Mouse (Mus musculus): ENCODE measurements around the gene H3f3b.
A peak's percentile ranks its signal among the peaks of the same experiment; 100 is the strongest.
"Not testable (repeated sequence)": the region's sequence is repeated elsewhere in the genome, so short reads cannot be mapped to it uniquely, and the experiment has no call there.

The H3f3b gene

DNA sequence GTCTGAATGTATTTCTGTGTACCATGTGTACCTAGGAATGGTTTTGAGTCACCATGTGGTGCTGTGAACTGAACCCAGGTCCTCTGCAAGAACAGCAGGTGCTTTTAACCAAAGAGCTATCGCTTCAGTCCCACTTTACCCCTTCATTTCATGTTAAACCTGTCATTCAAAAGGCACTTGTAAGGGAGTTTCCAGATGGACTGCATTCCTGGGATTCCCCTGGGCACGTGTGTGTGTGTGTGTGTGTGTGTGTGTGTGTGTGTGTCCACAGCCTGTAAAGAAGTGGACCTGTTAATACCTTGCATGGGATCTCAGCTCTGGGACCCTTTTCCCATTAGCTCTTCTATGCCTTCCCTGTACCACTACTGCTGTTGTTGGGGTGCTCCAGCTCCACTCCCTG is 21.8 kb upstream of the H3f3b start:
- DNase-seq (ENCODE audit: low read depth, low spot score), result no peak

DNA sequence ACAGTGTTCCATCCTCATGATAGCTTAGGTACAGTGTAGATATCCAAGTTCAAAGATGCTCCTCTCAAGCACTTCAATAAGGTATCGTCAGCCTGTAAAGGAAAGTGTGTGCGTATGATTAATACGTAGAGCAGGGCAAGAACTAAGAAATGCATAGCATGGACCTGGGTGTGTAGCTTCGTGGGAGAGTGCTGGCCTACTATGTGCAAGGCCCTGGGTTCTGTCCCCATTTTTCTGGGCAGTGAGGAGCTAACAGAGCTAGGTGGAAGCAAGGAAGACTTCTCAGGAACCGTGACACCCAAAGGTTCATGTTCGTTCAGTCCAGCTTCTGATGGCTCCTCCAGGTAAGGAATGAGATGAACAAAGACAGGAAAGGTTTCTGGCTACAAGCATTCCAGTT is 17.4 kb upstream of the H3f3b start:
- no peak for DNase-seq (ENCODE audit: low read depth, low spot score)

DNA sequence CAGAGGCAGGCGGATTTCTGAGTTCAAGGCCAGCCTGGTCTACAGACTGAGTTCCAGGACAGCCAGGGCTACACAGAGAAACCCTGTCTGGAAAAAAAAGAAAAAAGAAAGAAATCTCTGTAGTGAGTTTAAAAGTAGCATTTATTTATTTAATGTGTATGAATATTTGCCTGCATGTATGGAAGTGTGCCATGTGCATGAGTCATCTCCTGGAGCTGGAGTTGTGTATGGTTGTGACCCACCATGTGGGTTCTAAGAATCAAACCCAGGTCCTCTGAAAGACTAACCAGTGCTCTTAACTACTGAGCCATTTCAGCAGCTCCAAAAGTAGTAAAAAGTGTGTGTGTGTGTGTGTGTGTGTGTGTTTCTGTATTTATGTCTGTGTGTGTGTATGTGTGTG is 15.5 kb upstream of the H3f3b start:
- DNase-seq (ENCODE audit: low read depth, low spot score), result no peak

DNA sequence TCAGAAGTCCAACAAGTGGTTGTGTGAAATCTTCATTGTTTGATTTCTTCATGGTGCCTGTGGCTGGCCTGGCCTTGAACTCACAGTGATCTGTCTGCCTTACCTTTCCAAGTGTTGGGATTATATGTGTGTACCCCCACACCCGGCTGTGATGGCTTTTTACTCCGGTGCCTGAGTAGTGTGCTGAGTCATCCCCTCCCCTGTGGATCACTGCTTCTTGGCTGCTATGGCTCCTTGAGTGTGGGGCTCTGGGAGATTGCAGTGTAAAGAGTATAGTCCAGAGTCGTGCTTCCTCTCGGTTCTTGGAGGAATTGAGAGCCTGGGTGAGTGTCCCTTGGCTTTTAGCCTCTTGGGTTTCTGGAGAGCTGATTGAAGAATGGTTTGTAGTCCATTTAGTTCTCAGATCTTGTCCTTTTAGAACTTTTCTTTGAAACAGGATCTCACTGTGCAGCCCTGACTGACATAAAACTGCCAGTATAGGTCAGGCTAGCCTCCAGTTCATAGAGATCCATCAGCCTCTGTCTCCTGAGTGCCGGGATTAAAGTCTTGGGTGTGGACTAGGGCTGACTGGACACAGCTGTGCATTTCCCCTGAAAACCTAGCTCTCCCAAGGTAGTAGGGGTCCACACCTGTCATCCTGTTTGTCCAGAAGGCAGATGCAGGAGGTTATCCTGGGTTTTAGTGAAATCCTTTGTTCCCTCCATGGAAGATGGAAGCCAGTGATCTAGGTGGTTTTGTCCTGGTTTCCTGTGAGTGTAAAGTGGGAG is 14.8 kb upstream of the H3f3b start:
- no peak for DNase-seq (ENCODE audit: low read depth, low spot score)

DNA sequence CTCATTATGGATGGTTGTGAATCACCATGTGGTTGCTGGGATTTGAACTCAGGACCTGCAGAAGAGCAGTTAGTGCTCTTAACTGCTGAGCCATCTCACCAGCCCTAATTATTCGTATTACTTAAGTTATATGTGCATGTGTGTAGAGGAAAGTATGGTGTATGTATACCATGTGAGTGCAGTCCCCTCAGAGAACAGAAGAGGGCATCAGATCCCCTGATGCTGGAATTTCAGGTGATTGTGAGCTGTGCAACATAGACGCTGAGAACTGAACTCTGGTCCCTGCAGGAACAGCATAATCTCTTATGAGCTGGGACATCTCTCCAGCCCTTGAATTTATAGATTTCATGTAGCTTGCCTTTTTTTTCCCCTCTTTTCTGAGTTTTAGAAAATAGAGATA is 14.1 kb upstream of the H3f3b start:
- DNase-seq (ENCODE audit: low read depth, low spot score), result peak; percentile 51

DNA sequence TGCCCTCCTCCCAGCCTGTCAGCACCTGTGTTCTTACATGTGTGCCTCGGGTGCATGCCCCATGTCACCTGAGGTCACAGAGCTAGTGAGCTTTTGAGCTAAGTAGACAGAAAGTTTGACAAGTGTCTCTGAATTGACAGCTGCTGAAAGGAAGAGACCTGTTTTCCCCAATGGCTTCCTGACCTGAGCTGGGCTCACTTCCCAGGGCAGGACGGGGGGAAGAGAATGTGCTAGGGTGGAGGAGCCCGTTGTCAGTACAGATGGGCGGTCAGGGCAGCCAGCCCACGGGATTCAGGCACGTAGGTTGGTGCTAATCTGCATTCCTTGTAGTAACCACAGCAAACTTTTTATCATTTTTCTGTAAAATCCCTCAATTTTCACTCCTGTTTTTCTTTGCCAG is 12.8 kb upstream of the H3f3b start:
- DNase-seq (ENCODE audit: low read depth, low spot score), result no peak

DNA sequence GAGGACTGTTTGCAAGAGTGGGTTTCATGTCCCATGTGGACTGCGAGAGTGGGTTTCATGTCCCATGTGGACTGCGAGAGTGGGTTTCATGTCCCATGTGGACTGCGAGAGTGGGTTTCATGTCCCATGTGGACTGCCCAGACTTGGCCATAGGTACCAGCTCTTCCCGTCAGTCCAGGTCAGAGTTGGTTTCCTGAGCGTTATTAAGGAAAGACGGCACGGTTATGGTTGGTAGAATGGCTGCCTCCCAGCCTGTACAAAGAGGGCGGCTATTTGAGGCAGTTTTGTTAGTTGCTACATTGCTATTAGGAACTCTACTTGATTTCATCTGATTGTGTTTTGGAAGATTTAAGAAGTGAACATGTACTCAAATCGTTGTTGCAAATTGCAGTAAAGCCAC is 10.1 kb upstream of the H3f3b start:
- no peak for DNase-seq (ENCODE audit: low read depth, low spot score)

DNA sequence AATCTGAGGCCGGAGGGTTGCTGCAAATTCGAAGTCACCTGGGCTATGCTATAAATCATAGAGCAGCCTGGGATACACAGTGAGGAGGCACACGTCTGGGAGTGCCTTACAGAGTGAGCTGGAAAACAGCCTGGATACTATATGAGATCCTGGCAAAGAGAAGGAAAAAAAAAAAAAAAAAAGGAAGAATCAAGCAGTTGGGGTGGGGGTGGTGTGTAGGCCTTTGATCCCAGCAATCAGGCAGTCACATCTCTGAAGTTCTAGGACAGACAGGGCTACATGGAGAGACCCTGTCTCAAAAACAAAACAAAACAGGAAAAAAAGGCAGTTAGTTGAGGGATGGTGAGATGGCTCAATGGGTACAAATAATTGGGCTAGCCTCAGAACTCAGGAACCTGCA is 8.9 kb upstream of the H3f3b start:
- no peak for DNase-seq (ENCODE audit: low read depth, low spot score)

DNA sequence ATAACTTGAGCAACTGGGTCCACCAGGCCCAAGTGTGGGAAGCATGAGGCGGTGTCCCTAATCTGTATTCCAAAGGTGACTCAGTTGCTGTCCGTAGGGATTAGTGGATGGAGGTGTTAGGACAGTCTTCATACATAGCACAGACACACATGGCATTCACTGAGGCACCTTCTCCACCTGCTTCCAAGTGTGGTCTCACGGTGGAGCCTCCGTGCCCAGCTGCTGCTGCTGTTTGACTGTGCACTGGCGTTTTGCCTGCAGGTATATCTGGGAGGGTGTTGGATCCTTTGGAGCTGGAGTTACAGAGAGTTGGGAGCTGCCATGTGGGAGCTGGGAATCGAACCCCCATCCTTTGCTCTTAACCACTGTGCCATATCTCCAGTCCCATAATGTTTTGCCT is 6.8 kb upstream of the H3f3b start:
- no peak for DNase-seq (ENCODE audit: low read depth, low spot score)

DNA sequence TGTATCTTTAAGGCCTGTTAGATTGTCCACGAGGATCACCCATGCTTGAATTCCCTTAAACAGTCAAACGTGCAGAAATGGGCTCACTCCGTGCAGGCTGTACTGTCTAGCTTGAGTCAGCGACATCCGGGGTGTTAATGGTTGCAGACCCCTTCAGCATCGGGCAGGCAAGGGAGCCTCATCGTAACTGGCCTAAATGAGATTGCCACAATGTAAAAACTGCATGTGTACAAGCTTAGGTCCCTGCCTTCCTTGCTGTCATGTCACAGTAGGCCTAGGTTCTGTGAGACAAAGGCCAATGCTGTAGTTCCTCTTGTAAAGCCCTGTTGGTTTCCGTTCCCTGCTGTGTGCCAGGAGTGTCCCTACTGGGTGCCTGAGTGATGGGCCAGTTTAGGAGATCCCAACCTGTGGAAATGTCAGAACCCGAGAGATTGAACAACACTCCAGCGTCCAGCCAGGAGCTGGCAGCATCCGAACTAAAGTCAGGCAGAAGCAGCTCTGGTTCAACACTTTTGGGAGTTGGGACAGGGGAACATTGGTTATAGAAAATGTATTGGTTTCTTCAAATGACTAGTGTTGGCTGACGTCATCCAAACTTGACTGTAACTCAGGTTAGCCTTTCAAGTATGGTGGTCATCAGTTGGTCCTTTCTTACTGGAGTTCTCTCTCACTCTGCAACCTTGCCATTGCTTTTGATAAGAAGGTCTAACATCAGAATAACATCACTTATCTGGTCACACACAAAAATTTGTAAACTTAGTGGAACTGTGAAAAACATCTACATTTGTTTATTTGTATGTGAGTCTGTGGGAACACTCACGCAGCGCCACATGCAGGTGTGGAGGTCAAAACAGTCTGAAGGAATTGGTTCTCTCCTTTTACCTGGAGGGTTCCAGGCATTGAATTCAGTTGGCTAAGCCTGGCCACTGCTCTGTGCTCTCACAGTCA is 3.4 kb upstream of the H3f3b start:
- peak; percentile 58 for DNase-seq (ENCODE audit: low read depth, low spot score)

DNA sequence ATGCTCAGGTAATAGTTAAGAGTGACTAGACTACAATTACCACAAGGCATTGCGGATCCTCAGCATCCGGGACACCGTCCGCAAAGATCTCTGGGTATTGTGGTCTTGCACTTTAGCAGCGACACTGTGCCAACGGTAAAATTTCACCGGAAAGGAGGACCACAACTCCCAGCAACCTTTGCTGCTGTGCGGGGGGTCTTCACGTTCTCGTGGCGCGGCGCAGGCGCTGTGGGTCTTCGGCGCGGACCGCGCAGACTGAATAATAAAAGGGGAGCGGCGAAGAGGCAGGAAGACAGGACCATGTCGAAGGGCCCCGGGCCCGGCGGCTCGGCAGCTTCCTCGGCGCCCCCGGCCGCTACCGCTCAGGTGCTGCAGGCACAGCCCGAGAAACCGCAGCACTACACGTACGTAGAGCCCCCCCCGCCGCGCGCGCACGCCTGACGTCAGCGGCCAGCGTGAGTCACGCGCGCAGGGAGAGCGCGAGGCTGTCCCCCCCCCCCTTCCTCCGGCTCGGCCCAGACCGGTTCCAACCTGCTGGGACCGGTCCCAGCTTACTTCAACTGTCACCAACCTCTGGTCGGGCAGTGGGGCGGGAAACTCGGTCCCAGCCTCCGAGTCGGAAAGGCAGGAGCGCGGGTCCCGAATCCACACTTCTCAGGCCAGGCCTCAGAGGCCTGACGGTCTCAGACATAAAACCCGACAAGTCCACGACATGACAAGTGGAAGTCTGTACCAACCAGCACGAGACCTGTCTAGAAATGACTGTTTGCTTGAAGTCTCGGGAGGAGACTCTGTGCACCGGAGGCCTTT is 2.5 kb upstream of the H3f3b start, which contains the start of gene Unk:
Gene Unk (plus strand): TSS at position 235 of the 810 bp plus-strand sequence.
- DNase-seq (ENCODE audit: low read depth, low spot score), result peak; percentile 100

DNA sequence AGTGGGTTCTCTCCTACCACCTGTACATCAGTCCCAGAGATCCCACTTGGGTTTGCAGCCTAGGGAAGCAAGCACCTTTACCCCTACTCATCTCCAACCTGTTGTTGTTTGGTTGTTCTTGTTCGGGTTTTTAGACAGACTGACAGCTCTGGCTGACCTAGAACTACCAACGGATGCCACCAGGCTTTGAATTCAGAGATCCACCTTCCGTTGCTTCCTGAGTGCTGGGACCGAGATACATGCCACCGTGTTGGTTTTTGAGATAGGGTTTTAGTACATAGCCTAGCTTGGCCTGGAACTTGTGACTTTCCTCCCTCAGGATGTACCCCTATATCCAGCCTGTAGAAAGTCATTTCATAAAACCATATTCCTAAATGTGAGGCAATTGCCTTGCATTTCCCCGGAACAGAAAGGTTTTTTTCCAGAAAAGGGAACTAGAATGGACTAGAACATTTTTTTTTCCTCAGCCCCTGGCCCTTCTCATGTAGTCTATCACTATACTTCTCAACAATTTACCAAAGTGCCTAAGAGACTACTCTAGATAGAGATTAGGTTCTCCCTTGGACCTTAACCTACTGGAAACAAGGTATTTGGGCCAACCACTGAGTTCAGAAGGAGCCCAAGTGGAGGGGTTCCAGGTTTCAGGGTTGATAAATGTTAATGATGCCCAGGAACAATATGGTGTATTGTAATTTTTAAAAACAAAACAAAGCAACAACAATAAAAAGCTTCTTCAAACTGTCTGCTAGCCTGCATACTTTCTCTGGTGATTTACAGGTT is 1.5 kb upstream of the H3f3b start:
- DNase-seq (ENCODE audit: low read depth, low spot score), result no peak

DNA sequence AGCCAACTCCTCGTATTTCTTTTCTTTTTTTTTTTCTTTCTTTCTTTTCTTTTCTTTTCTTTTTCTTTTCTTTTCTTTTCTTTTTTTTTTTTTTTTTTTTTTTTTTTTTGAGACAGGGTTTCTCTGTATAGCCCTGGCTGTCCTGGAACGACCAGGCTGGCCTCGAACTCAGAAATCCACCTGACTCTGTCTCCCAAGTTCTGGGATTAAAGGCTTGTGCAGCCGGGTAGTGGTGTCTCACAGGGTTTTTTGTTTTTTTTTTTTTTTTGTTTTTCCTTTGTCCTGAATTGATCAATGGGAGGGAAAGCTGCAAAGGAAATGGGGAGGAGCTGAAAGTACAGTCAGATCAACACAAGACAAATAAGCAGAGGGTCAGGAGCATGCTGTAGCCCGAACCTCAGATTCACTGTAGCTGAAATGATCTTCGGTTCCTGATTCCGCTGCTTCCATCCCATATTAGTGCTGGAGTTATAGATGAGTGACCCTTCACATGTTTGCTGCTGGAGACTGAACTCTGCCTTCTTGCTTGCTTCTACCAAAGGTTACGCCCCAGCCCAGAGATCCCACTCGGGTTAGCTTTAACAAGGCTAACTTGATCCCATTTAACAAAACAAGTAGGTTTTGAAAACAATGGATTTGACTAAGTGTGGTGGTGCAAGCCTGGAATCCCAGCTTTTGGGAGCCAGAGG is 559 bp upstream of the H3f3b start:
- no peak for DNase-seq (ENCODE audit: low read depth, low spot score)

DNA sequence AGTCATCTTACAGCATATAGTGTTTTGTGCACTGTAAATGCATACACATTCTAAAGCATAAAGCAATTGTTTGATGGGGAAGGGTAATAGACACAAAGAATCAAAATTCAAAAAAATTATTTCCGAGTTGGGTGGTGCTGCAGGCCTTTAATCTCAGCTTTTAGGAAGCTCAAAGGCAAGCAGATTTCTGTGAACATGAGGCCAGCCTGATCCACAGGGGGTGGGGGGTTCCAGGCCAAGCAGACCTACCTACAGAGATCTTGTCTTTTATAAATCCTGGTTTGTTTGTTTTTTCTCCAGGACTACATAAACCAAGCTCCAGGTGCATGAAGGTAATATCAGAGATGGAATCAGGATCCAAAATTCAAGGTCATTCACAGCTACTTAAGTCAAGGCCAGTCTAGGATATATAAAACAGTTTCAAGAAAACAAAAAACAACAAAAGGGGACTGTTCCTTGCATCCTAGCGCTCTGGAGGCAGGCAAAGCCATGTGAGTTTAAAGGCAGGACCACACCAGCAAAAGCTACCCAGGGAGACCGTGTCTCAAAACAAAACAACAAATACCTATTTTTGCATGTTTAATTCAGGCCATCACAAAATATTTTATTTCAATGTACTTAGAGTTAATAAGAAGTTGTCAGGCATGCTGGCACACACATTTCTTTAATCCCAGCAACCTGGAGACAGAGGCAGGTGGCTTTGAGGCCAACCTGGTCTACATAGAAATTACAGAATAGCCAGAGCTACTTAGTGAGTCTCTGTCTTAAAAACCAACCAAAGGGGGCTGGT is 2.5 kb downstream of the H3f3b start:
- DNase-seq (ENCODE audit: low read depth, low spot score), result no peak

DNA sequence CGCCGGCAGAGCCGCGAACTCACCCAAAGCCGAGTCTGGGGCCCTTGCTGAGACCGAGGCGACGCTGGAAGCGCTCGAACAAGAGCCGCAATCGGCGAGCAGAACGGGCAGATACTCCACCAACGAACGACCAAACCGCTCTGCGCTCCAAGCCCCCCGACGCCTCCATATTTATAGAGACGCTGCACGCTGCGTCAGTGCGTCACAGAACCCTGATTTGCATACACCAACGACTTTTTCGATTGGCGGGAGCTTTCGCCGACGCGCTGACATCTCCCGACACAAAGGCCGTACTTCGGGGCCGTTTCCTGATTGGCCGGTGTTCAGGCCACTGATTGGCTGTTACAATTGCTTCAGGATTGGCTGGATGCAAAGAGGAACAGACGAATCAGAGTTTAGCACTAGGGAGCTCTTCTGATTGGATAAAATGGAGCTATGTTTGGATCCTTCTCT is 3.4 kb downstream of the H3f3b start:
- DNase-seq (ENCODE audit: low read depth, low spot score), result peak; percentile 100

DNA sequence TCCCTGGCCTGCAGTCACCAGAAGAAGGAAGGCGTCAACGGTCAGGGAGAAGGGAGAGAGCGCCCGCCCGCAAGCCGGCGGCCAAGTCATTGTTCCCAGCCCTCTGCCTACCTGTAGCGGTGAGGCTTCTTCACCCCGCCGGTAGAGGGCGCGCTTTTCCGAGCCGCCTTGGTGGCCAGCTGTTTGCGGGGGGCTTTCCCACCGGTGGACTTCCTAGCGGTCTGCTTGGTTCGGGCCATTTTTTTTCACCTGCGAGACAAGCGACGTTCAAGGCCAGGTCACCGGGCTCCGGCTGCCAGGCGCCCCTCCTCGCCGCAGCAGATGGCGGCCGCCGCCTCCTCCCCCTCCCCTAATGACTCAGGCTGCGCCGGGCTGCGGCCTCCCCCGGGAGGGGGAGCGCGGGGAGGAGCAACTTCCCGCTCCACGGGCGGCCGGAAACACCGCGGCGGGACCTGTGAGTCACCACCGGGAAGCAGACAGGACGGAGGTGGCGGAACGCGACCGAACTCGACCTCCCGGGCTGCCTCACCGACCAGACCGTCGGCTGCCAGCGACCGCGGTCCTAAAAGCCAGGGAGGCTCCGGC is 3.9 kb downstream of the H3f3b start:
- DNase-seq (ENCODE audit: low read depth, low spot score), result peak; percentile 75

DNA sequence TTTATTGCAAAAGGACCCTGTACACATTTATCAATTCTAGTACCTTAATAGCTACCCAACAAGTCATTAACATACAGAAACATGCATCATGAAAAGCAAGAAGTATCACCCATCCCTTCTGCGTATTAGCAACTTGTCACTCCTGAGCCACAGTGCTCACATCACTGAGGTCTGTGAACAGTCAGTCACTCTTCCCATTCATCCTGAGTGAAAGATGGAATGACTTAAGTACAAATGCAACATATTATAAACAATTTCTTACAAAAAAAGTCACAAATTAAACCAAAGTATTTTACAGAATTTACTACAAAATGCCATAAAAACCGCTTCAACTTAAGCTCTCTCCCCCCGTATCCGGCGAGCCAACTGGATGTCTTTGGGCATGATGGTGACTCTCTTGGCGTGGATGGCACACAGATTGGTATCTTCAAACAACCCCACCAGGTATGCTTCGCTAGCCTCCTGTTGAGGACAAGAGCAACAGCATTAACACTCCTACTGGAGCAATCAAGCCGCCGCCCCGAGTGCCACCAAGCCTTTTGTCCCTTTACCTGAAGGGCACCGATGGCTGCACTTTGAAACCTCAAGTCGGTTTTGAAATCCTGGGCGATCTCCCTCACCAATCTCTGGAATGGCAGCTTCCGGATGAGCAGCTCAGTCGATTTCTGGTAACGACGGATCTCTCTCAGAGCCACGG is 4.5 kb downstream of the H3f3b start:
- not testable (repeated sequence) for DNase-seq (ENCODE audit: low read depth, low spot score)

DNA sequence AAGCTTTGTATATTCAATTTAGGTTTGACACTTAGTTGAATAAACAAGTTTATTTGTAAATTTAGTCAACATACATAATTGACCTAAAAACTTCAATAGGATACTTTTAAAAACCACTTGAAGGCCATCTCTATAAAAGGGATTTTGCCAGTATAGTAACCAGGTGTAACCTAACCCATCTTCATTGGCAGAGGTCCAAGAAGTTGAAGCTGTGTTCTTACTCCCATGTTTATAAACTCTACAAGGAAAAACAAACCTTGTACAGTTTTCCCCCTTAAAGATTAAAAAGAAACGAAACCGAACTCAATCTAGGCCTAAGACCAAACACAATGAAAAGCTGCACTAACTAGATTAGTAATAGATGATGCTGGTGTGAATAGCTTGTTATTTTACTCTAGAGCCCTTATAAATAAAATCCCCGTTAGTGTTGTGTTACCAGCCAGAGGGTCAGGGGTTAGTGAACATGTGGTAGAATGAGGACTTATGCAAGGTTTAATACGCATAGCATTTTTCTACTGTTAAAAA is 5.4 kb downstream of the H3f3b start:
- DNase-seq (ENCODE audit: low read depth, low spot score), result no peak

Data from ES-CJ7 (cell line).